Mouse (Mus musculus): ENCODE measurements around the gene Znhit1. TPM values are rescaled to one million over a fixed set of nuclear protein-coding genes. Genes with fewer than 3 reads are reported as not detected.

The Znhit1 gene
- total RNA-seq (2023) = 10 to 100 TPM; 88.6 to 93.8 TPM

GRCm38 (mm10) chr5:136987934-136988271 lies at the start of gene Znhit1:
Znhit1 (minus strand) TSS chr5:136988021.

DNA sequence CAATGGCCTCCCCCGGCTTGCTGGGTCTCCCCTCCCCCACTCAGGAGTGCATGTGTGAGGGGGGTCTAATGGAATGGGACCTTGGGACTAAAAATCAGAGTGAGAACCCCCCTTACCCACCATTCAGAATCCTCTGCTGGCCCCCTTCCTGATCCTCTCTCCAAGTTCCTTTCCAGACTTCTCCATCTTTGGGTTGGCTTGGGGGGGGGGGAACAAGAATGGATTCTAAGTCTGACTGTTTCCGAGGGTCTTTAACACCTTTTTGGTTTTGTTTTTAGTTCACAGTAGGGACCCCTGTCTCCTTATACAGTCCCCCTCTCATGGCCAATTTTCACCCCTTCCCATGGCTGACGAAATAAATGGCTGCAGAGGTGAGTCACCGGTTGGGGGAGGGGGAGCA lies 38.3 kb upstream of the Znhit1 start, which contains the start of gene Vgf:
Gene Vgf, plus strand, starts transcription at position 301 of the 400 bp plus-strand sequence.

GRCm38 (mm10) chr5:136986695-136987137 lies 1.1 kb downstream of the Znhit1 start, which contains the start of gene Plod3:
Plod3 (plus strand) TSS chr5:136987019.

GRCm38 (mm10) chr5:136966331-136966730 lies 21.5 kb downstream of the Znhit1 start, which contains the start of gene Cldn15:
Cldn15 (plus strand) TSS chr5:136966616.

GRCm38 (mm10) chr5:136953015-136953414 lies 34.8 kb downstream of the Znhit1 start, which contains the start of gene Fis1:
Fis1 (plus strand) TSS chr5:136953275.

Other genes starting within 250 kb of the Znhit1 start
- not detected for gene Col26a1, start 104.8 kb downstream of the Znhit1 start, total RNA-seq (2023)
- 1 to 10 TPM; 6.0 to 6.5 TPM for gene Ift22, start 79.9 kb downstream of the Znhit1 start, total RNA-seq (2023)
- 100 to 1,000 TPM; 189 to 192 TPM for gene Fis1, start 34.7 kb downstream of the Znhit1 start, total RNA-seq (2023)
- gene Cldn15, start 21.4 kb downstream of the Znhit1 start, total RNA-seq (2023) = 1 to 10 TPM; 1.1 to 2.3 TPM
- 100 to 1,000 TPM; 238 to 266 TPM for gene Plod3, start 1.0 kb downstream of the Znhit1 start, total RNA-seq (2023)
- under 1 TPM in 1 of 2 experiments, not detected in 1; 0.33 TPM for gene Vgf, start 38.4 kb upstream of the Znhit1 start, total RNA-seq (2023)
- gene Ap1s1, start 58.1 kb upstream of the Znhit1 start, total RNA-seq (2023) = 10 to 100 TPM; 27.4 to 28.5 TPM
- gene Serpine1, start 84.2 kb upstream of the Znhit1 start, total RNA-seq (2023) = 1 to 10 TPM; 7.6 to 7.9 TPM
- gene Trim56, start 128.2 kb upstream of the Znhit1 start, total RNA-seq (2023) = 10 to 100 TPM; 33.3 to 34.2 TPM
- gene Muc3, start 161.3 kb upstream of the Znhit1 start, total RNA-seq (2023) = not detected
- not detected for gene Muc3a, start 224.4 kb upstream of the Znhit1 start, total RNA-seq (2023)